Mouse (Mus musculus): ENCODE measurements around the gene Blm.

Blm gene

DNA sequence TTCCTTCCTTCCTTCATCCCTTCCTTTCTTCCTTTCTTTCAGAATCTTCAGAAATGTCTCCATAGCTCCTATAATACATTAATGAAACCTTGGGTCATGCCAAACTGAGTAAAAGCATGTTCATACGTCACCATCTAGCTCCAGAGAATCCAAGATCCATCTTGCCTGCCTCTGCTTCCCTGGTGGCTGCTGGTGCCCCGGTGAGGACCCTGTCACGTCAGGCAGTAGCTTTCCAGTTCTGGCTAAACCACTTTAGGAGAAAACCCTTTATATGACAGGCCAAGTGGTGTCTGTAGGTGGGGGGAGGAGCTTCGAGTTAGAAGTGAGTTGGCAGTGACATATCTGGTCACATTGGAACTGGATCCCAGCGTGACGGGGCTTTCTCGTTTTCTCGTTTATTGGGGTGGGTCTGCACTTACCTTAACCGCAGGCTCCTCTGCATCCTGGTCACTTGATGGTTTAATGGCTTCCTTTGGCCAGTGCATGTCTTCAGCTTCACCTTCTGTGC is 129.7 kb downstream of the Blm start, which contains the start of gene Furin:
Gene Furin, minus strand, starts transcription at position 249 of the 508 bp plus-strand sequence.
- no peak for DNase-seq (ENCODE audit: low spot score in 2 of 2)

All from right cerebral cortex, adult 2 months (tissue).